Mouse (Mus musculus) ES-E14 (cell line): ENCODE results near the gene Egfl8. TPM values are rescaled to one million over a fixed set of nuclear protein-coding genes. Genes with fewer than 3 reads are reported as not detected.

Experiments
- DNase-seq: peaks from one replicate; pipeline ENCODE4 v3.0.0-alpha.2; 2013; ENCODE audit warnings: low read depth, low spot score
- H3K27ac ChIP-seq: 2 replicates; pipeline ENCODE4 v1.5.1; 2012; ENCODE audit warnings: low read depth, mild to moderate bottlenecking, low read length, moderate library complexity, mixed read lengths; ENCODE audit not compliant: poor library complexity, insufficient read depth, severe bottlenecking
- H3K36me3 ChIP-seq: 2 replicates; pipeline ENCODE4 v1.6.1; 2012; ENCODE audit warnings: mild to moderate bottlenecking, low read length, moderate library complexity, mixed read lengths; ENCODE audit not compliant: control insufficient read depth, poor library complexity, insufficient read depth, severe bottlenecking
- H3K4me1 ChIP-seq, 2 experiments: fragments of 150-350 bp in 1 of 2; sonication (generic) in 1 of 2; 2 replicates each; pipeline ENCODE4 v1.6.1; 2012; ENCODE audit warnings: low read length in 2 of 2, mild to moderate bottlenecking in 1 of 2, mixed read lengths in 1 of 2; ENCODE audit not compliant: control insufficient read depth in 2 of 2, insufficient read depth in 2 of 2, poor library complexity in 1 of 2
- H3K4me3 ChIP-seq, 2 experiments: fragments of 150-350 bp in 1 of 2; sonication (generic) in 1 of 2; 2 replicates each; pipeline ENCODE4 v1.5.1; 2012; ENCODE audit warnings: low read length in 2 of 2, low read depth in 1 of 2, mild to moderate bottlenecking in 1 of 2, mixed read lengths in 1 of 2; ENCODE audit not compliant: insufficient read depth in 1 of 2, poor library complexity in 1 of 2, severe bottlenecking in 1 of 2
- H3K9ac ChIP-seq: 2 replicates; pipeline ENCODE4 v1.6.1; 2012; ENCODE audit warnings: low read depth, mild to moderate bottlenecking, low read length, mixed read lengths; ENCODE audit not compliant: poor library complexity, insufficient read depth, severe bottlenecking
- H3K9me3 ChIP-seq: fragments of 150-350 bp; sonication (generic); 2 replicates; pipeline ENCODE4 v1.6.1; 2012; ENCODE audit warnings: low read depth, mild to moderate bottlenecking, low read length; ENCODE audit not compliant: control insufficient read depth, insufficient read depth
- CHD2 ChIP-seq: IDR thresholded peaks from 2 replicates; pipeline ENCODE4 v1.6.1; 2014; ENCODE audit warnings: mild to moderate bottlenecking, low read depth, low read length, inconsistent platforms
- HCFC1 ChIP-seq: IDR thresholded peaks from 2 replicates; pipeline ENCODE4 v1.6.1; 2012; ENCODE audit warnings: low read length, inconsistent platforms, borderline replicate concordance; ENCODE audit not compliant: insufficient read depth
- MAFK ChIP-seq: IDR thresholded peaks from 2 replicates; pipeline ENCODE4 v1.6.1; 2014; ENCODE audit warnings: mild to moderate bottlenecking, low read depth, low read length, inconsistent platforms; ENCODE audit not compliant: insufficient read depth
- ZC3H11A ChIP-seq: IDR thresholded peaks from 2 replicates; pipeline ENCODE4 v1.6.1; 2012; ENCODE audit warnings: low read depth, mild to moderate bottlenecking, inconsistent platforms, low read length, borderline replicate concordance
- ZNF384 ChIP-seq: IDR thresholded peaks from 2 replicates; pipeline ENCODE4 v1.6.1; 2012; ENCODE audit warnings: low read depth, low read length, inconsistent platforms
- in situ Hi-C, 2 experiments: fragments of 600-800 bp; cut with MboI; formaldehyde crosslinking; loops; one replicate each; pipeline ENCODE4 v1.15.1; 2025; ENCODE audit warnings: low sequenced_read_pairs in 2 of 2, inconsistent platforms in 1 of 2; ENCODE audit not compliant: unreplicated experiment in 2 of 2
- total RNA-seq: library from RNA; depleted of rRNA; stranded (reverse); fragments of 300-350 nt; gene quantifications from 2 replicates; pipeline ENCODE4 v1.2.3, GENCODE M21; 2012

Gene Egfl8
- total RNA-seq, 1 experiment, result 1.0 TPM

DNA sequence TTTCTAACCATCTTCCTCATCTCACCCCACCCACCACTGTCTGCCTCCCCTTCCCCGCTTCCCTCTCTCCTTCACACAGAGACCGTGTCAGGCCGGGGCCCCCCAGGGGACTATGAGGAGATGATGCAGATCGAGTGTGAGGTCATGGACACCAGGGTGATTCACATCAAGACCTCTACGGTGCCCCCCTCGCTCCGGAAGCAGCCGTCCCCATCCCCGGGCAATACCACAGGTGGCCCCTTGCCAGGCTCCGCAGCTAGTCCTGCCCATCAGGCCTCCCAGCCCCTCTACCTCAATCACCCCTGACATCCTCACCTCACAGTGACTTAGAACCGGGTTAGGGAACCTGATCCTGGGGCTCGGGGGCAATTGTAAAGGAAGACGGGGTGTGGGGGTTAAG, 38.6 kb upstream of the Egfl8 start:
- 0 out of 4 replicates have a peak, but pooled peaks cover 0 to 3% of the 10 kb centered on the region in 2 experiments for H3K4me1 ChIP-seq
- H3K27ac ChIP-seq, result no peak overlapping the region
- no peaks in the 10 kb centered on the region for H3K9me3 ChIP-seq
- peaks cover 44% of the 10 kb centered on the region for H3K36me3 ChIP-seq
- in situ Hi-C loops, result no loop called here
- no peak overlapping the region for H3K4me3 ChIP-seq
- DNase-seq, result no peak
- TF ChIP-seq CHD2 (no peak), HCFC1 (no peak), ZNF384 (no peak), ZC3H11A (no peak), MAFK (no peak)
- H3K9ac ChIP-seq, result no peak overlapping the region

- Histone ChIP-seq H3K9me3 (no peaks in the 10 kb centered on the region), H3K27ac (no peak overlapping the region), H3K36me3 (peaks cover 48% of the 10 kb centered on the region), H3K9ac (no peak overlapping the region), H3K4me1 (0 out of 4 replicates have a peak, but pooled peaks cover 0 to 3% of the 10 kb centered on the region in 2 experiments), H3K4me3 (no peak overlapping the region)
- no peak for DNase-seq
- in situ Hi-C loops, result no loop called here
- no peak for TF ChIP-seq ZC3H11A
- TF ChIP-seq CHD2, result no peak
- TF ChIP-seq HCFC1, result no peak
- no peak for TF ChIP-seq ZNF384
- no peak for TF ChIP-seq MAFK
Measured at GRCm38 (mm10) chr17:34653746-34654285, 38.0 kb upstream of the Egfl8 start.

- no peak for DNase-seq
- H3K4me3 ChIP-seq, result no peak overlapping the region
- peaks cover 0 to 4% of the 10 kb centered on the region in 2 experiments; a peak in 1 of 4 replicates for H3K4me1 ChIP-seq
- H3K27ac ChIP-seq, result no peak overlapping the region
- no peak for TF ChIP-seq MAFK
- no peak for TF ChIP-seq CHD2
- no peak for TF ChIP-seq ZC3H11A
- TF ChIP-seq ZNF384, result no peak
- TF ChIP-seq HCFC1, result no peak
- H3K36me3 ChIP-seq, result peaks cover 53% of the 10 kb centered on the region
- no peaks in the 10 kb centered on the region for H3K9me3 ChIP-seq
- in situ Hi-C loops, result no loop called here
- H3K9ac ChIP-seq, result no peak overlapping the region
Measured at GRCm38 (mm10) chr17:34652985-34653384, 37.2 kb upstream of the Egfl8 start.

DNA sequence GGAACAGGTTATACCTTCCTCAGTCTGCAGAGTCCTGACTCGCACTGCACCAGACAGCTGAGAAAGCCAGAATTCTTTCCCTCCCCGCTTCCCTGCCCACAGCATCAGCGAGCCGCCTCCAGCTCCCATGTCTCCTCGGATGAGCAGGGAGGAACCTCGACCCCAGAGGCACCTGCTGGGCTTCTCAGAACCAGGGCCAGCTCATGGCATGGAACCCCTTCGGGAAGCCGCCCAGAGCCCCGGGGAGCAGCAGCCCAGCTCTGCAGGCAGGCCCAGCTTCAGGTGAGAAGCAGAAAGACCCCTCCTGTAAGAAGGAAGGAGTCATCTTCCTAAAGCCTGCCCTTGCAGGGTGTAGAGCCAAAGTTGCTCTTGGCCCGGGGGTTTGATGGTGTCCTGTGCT, 36.8 kb upstream of the Egfl8 start:
- H3K4me3 ChIP-seq, result no peak overlapping the region
- H3K9ac ChIP-seq, result no peak overlapping the region
- H3K27ac ChIP-seq, result no peak overlapping the region
- H3K4me1 ChIP-seq, result peaks cover 0 to 5% of the 10 kb centered on the region in 2 experiments; a peak in 1 of 4 replicates
- no peak for TF ChIP-seq CHD2
- H3K36me3 ChIP-seq, result peaks cover 53% of the 10 kb centered on the region
- in situ Hi-C loops, result no loop called here
- DNase-seq, result no peak
- H3K9me3 ChIP-seq, result no peaks in the 10 kb centered on the region
